Mouse (Mus musculus) heart, postnatal 0 days (tissue): ENCODE results near the gene Mill2. TPM values are rescaled to one million over a fixed set of nuclear protein-coding genes. Genes with fewer than 3 reads are reported as not detected.

Experiments
- ATAC-seq: fragments of 200-750 bp; cut with Nextera tagmentation; 2 replicates; pipeline ENCODE4 v1.8.0; 2017; ENCODE audit warnings: low read depth, moderate number of reproducible peaks, moderate library complexity; ENCODE audit not compliant: insufficient read depth
- DNase-seq: peaks from one replicate; pipeline ENCODE4 v3.0.0-alpha.2; 2016; ENCODE audit warnings: low spot score
- H3K27ac ChIP-seq: fragments of 300-500 bp; sonication (generic); 2 replicates; pipeline ENCODE4 v1.5.1; 2014; ENCODE audit warnings: low read depth, mild to moderate bottlenecking
- H3K27me3 ChIP-seq: fragments of 300-500 bp; sonication (generic); 2 replicates; pipeline ENCODE4 v1.6.1; 2014; ENCODE audit warnings: low read length, mixed read lengths; ENCODE audit not compliant: control insufficient read depth, insufficient read depth
- H3K36me3 ChIP-seq: fragments of 300-500 bp; sonication (generic); replicated peaks from 2 replicates; pipeline ENCODE4 v1.6.1; 2014; ENCODE audit warnings: low read length, mixed read lengths; ENCODE audit not compliant: control insufficient read depth, insufficient read depth
- H3K4me1 ChIP-seq: fragments of 300-500 bp; sonication (generic); 2 replicates; pipeline ENCODE4 v1.6.1; 2014; ENCODE audit warnings: antibody characterized with exemption; ENCODE audit not compliant: control insufficient read depth, insufficient read depth
- H3K4me2 ChIP-seq: fragments of 300-500 bp; sonication (generic); 2 replicates; pipeline ENCODE4 v1.6.1; 2014; ENCODE audit warnings: low read depth, mild to moderate bottlenecking, low read length, moderate library complexity
- H3K4me3 ChIP-seq: fragments of 300-500 bp; sonication (generic); 2 replicates; pipeline ENCODE4 v1.5.1; 2014; ENCODE audit warnings: low read depth, low read length
- H3K9ac ChIP-seq: fragments of 300-500 bp; sonication (generic); replicated peaks from 2 replicates; pipeline ENCODE4 v1.6.1; 2014; ENCODE audit warnings: low read depth, low read length, mixed read lengths
- H3K9me3 ChIP-seq: fragments of 300-500 bp; sonication (generic); replicated peaks from 2 replicates; pipeline ENCODE4 v1.6.1; 2016; ENCODE audit warnings: low read length; ENCODE audit not compliant: control insufficient read depth
- CTCF ChIP-seq: IDR thresholded peaks from 2 replicates; pipeline ENCODE4 v1.5.1; 2016; ENCODE audit warnings: antibody characterized with exemption, control low read depth, low read depth
- EP300 ChIP-seq: IDR thresholded peaks from 2 replicates; pipeline ENCODE4 v1.6.1; 2016; ENCODE audit warnings: antibody characterized with exemption, low read depth
- WGBS: fragments of 180-500 bp; shearing (Covaris S2); extraction: QIAGEN DNeasy Blood & Tissue Kit; methylation state at CpG from one replicate; pipeline ENCODE4 v1.1.7; 2014; 5-methylcytosine and 5-hydroxymethylcytosine counted together
- polyA plus RNA-seq: library from polyadenylated mRNA; unstranded; fragments of >200 nt; fragmentation: Nextera tagmentation; extraction: Ambion mirVana; gene quantifications from 2 replicates; pipeline ENCODE4 v1.2.1, GENCODE M21; 2015
- total RNA-seq: library from RNA; depleted of rRNA; stranded (reverse); fragments of >200 nt; gene quantifications from 2 replicates; pipeline ENCODE4 v1.2.3, GENCODE M21; 2014; ENCODE audit warnings: low replicate concordance

Gene Mill2
- total and polyA plus RNA-seq, 2 experiments from 2014 or later, result 0.34 to 0.86 TPM

GRCm38 (mm10) chr7:18821507-18821906 lies 18.3 kb upstream of the Mill2 start, which contains the start of gene Psg17:
Gene Psg17 (minus strand): TSS chr7:18821607.
- H3K9ac ChIP-seq, result no peak within 1 kb of the TSS
- H3K27ac ChIP-seq, result no peak within 1 kb of the TSS
- ATAC-seq, result no peak
- no peak for DNase-seq
- no peaks in the 10 kb centered on the region for H3K36me3 ChIP-seq
- no peaks in the 10 kb centered on the region for H3K27me3 ChIP-seq
- H3K9me3 ChIP-seq, result no peaks in the 10 kb centered on the region
- no peak within 1 kb of the TSS for H3K4me2 ChIP-seq
- no peaks in the 10 kb centered on the region for H3K4me1 ChIP-seq
- WGBS, result 43% methylated on average over 3 of the region's 3 CpGs
- no peak for TF ChIP-seq EP300
- no peak for TF ChIP-seq CTCF
- no peak within 1 kb of the TSS for H3K4me3 ChIP-seq

- Histone ChIP-seq H3K36me3 (no peaks in the 10 kb centered on the region), H3K27ac (no peak overlapping the region), H3K9ac (no peak overlapping the region), H3K27me3 (no peaks in the 10 kb centered on the region), H3K4me2 (no peak overlapping the region), H3K4me3 (no peak overlapping the region), H3K9me3 (no peaks in the 10 kb centered on the region), H3K4me1 (no peaks in the 10 kb centered on the region)
- WGBS, result 58% methylated on average over 26 of the region's 26 CpGs
- no peak for ATAC-seq
- TF ChIP-seq CTCF (no peak), EP300 (no peak)
- DNase-seq, result no peak
Measured at GRCm38 (mm10) chr7:18827792-18828546, 11.8 kb upstream of the Mill2 start.

GRCm38 (mm10) chr7:18828592-18828991 lies 11.2 kb upstream of the Mill2 start:
- H3K9ac ChIP-seq, result no peak overlapping the region
- H3K9me3 ChIP-seq, result no peaks in the 10 kb centered on the region
- H3K27me3 ChIP-seq, result no peaks in the 10 kb centered on the region
- H3K36me3 ChIP-seq, result no peaks in the 10 kb centered on the region
- DNase-seq, result no peak
- 57% methylated on average over 9 of the region's 9 CpGs for WGBS
- no peak overlapping the region for H3K27ac ChIP-seq
- TF ChIP-seq CTCF, result peak; percentile 22; the same call in 1 of the 2 replicates
- TF ChIP-seq EP300, result no peak
- H3K4me3 ChIP-seq, result no peak overlapping the region
- no peaks in the 10 kb centered on the region for H3K4me1 ChIP-seq
- no peak overlapping the region for H3K4me2 ChIP-seq
- ATAC-seq, result no peak

GRCm38 (mm10) chr7:18829545-18829944 lies 10.2 kb upstream of the Mill2 start:
- TF ChIP-seq EP300, result no peak
- TF ChIP-seq CTCF, result no peak
- no peaks in the 10 kb centered on the region for H3K36me3 ChIP-seq
- H3K4me3 ChIP-seq, result no peak overlapping the region
- H3K4me1 ChIP-seq, result no peaks in the 10 kb centered on the region
- no peak overlapping the region for H3K4me2 ChIP-seq
- H3K27me3 ChIP-seq, result no peaks in the 10 kb centered on the region
- H3K9ac ChIP-seq, result no peak overlapping the region
- H3K9me3 ChIP-seq, result no peaks in the 10 kb centered on the region
- no peak for ATAC-seq
- 79% methylated on average over 7 of the region's 7 CpGs for WGBS
- no peak overlapping the region for H3K27ac ChIP-seq
- DNase-seq, result no peak

- ATAC-seq (0 out of 2 replicates have a peak, but pooled peaks have one; percentile 11), DNase-seq (no peak)
- TF ChIP-seq CTCF, result peak; percentile 4; the same call in 1 of the 2 replicates
- TF ChIP-seq EP300, result no peak
- Histone ChIP-seq H3K4me3 (no peak overlapping the region), H3K9me3 (no peaks in the 10 kb centered on the region), H3K4me2 (no peak overlapping the region), H3K4me1 (no peaks in the 10 kb centered on the region), H3K27me3 (no peaks in the 10 kb centered on the region), H3K9ac (no peak overlapping the region), H3K36me3 (no peaks in the 10 kb centered on the region), H3K27ac (no peak overlapping the region)
- WGBS, result 32% methylated on average over 13 of the region's 13 CpGs
Measured at GRCm38 (mm10) chr7:18832298-18832697, 7.5 kb upstream of the Mill2 start.
